Mouse (Mus musculus) frontal cortex, postnatal 25 days (tissue): ENCODE measurements around the gene Slmap.

Experiments used
- DNase-seq, 2 experiments: peaks; one replicate each; pipeline ENCODE4 v3.0.0; 2022; ENCODE audit warnings: low spot score in 2 of 2

Slmap gene

DNA sequence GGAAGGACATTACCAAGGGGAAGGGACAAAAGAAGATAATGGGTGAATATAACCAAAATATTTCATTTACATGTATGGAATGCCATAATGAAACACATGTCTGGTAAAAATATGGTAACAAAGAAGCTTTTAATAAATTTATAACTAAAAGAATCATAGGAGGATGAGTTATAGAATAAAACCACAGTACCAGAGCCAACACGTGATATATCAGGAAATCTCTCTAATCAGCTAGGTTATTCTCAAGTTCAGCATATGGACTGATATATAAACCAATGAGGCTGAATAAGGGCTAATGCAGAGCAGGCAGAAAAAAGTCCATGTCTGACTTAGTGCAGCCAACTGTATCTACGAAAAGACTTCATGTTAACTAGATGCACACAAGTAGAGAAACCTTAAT lies 58.3 kb downstream of the Slmap start:
- DNase-seq, result no peak

DNA sequence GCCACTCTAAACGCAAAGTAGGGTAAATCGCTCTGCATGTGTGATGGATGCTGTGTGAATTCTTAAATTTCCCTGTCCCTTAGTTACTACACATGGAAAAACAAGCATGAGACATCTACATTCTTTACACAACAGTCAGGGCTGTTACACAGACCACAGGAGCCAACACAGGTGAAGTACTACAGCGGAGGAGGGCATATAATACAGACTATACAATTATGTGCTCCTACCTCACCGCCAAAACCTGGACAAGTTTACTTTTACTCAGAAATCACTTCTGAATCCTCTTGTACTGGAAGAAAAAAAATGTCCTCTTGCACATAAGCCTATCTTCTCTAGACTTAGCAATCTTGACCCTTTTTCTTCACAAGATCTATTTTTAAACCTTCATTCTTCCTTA lies 66.8 kb downstream of the Slmap start:
- DNase-seq, result no peak

DNA sequence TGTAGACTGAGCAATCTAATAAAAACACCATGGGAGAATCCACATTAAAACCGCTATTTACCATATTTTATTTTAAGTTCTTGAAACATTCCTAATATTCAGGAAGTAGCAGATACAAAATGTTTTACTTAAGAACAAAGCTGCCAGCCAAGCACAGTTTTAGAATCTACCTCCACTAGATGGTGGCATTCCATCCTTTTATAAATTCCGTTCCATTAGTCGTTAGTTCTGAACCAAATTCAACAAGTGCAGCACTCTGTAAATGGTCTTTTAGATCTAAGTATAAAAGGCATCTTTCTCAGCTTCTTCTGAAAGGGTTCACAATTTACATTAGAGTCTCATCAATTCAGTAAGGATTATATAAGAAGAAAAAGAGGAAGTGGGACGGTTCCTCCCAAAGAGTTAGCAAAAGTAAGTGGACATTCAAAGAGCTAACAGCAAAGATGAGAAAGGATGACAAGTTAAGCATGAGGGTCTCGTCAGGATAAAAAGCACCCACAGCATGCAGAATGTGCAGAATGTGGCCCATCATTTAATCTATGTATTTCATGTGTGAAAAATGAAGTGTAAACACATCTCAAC lies 68.1 kb downstream of the Slmap start:
- DNase-seq, result no peak

DNA sequence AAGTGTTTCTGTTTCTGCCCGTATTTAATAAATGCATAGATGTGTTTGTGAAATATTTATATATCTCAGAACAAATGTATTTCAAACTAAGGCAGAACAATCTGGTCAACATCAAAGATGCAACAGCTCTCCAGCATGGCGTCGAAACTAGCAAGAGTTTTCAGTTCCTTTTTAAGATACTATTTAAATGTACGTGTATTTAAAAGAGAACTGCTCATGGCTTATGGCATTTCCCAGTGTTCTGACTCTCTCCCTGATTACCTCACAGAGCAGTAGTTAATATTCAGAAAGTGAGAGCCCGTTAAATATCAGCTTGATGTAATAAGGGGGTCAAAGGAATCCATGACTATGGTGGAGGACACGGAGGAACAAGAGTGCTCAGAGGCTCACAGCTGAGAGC lies 68.8 kb downstream of the Slmap start:
- no peak for DNase-seq

DNA sequence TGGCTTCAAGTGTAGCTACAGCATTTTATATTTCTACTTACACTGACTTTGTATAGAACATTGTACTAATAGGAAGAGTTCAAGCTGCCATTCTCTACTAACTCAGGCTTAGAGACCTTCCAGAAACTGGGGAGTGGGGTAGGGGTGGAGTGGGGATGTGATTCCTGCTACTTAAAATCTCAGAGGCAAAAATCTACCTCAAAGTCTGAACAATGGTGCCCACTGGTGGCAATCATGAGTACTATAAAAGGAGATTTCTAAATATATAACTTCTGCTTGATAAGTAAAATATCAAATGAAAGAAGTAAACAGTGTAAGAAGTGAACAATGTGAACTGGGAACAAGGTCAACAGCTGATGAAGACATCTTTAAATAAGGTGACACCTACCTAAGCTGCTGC lies 75.2 kb downstream of the Slmap start:
- no peak for DNase-seq

DNA sequence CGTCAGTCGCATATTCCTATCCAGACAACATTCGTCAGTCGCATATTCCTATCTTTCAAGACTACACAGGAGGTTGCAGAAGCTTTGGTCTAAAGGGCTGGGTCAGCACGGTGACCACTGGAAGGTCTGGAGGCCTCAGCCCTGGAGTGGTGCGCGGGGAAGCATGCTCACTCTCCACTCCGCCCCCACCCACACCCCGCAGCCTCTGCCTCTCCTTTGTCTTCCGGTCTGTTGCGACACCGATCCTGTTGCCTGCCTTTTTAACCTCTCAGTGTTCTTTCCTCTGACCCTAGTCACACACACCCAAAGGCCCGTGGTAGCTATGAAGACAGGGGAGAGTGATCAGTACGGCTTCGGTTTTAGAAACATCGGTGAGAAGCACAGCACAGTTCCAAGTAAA lies 79.9 kb downstream of the Slmap start:
- no peak for DNase-seq

DNA sequence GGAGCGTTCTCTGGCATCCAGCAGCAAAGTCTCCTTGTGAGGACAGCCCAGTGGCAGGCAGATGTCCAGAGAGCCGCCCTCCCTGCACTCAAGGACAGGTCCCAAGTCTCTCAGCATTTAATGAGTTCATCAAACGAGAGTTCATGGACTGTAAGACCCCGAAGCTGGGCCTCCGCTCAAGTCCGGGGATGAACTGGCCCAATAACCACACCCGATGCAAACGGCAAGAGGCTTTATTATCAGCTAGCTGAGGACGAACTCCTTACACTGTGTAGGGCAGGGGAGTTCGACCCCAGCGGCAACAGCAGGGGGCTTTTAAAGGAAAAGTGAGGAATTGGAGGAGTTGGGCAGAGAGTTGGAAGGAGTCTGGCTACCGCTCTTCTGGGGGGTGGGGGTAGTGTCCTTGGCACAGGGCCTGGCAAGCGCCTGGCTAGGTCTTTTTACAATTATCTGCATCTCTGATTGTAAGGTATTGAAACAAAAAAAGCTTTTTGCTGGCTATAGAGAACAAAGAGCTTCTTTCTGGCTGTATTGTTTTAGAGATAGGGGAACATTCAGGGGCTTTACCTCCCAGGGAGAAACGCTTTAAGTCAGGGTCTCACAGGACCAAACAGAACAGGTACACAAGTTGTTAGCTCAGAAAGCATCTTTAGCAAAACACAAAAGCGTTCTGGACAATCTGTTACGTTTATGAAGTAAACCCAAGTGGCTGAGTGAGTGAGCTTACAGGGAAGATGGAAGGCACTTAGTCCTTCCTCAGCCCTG lies 84.5 kb downstream of the Slmap start:
- no peak for DNase-seq

DNA sequence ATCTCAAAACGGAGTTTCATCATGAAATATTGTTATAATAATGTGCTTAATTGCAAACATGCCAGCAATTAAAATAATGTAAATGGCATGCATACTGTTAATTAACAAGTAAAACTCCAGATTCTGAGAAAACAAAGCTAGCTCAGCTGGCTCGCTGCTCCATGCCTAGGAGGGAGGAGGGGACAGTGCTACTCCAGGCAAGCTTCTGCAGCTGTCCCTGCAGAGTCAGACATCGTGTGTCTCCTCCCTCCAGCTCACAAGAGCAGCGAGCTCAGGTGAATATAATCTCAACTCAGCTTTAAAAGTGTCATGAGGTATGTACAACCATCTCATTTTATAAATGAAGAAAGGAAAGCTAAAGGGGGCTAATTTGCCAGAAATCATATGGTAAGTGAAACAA lies 86.2 kb downstream of the Slmap start:
- DNase-seq, result no peak

DNA sequence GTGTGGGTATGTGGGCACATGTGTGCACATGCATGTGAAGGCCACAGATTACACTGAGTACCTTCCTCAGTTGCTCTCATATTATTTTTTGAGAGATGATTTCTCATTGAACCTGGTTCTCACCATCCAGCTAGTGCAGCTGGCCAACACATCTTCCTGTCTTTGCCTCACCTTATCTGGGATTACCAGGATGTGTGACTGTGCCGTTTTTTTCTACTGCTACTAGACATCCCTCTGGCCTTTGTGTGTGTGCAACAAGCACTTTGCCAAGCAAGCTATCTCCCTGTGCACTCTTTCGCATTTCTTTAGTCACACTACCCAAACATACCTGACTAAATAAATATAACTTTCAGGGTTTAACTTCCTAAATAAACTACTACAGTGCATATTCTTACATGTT lies 87.5 kb downstream of the Slmap start:
- no peak for DNase-seq

DNA sequence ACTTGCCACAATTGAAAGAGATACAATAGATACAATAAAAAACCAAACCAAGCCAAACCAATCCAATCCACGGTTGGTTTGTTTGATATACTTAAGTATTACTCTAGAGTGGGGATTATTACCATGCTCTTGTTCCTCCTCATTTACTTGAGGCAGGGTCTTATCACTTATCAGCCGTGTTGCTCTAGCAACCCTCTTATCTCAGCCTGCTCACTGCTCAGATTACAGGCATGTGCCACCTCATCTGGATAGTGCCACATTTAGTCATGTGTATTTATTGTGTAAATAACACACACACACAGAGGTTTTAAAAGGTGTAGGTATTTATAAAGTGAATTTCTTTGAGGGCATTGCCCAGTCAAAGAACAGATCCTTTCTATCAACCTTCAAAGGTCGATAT lies 88.2 kb downstream of the Slmap start:
- no peak for DNase-seq

DNA sequence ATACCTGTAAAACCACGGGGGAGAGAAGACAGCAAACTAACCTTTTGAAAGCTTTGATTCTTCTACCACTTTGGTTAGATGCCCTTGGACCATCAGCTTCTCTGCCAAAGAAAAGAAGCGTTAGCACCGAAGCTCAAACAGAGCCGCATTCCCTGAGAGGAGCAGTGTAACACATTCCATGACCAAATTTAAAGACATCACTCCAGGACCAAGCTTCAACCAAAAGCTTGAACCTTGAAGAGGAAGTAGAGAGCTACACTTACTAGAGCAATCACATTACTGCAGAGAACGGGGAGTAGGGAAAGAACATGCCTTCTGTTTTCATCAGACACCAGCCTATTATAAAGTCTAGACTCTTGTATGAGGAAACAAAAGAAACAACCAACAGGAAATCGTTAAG lies 92.2 kb downstream of the Slmap start:
- DNase-seq, result no peak

DNA sequence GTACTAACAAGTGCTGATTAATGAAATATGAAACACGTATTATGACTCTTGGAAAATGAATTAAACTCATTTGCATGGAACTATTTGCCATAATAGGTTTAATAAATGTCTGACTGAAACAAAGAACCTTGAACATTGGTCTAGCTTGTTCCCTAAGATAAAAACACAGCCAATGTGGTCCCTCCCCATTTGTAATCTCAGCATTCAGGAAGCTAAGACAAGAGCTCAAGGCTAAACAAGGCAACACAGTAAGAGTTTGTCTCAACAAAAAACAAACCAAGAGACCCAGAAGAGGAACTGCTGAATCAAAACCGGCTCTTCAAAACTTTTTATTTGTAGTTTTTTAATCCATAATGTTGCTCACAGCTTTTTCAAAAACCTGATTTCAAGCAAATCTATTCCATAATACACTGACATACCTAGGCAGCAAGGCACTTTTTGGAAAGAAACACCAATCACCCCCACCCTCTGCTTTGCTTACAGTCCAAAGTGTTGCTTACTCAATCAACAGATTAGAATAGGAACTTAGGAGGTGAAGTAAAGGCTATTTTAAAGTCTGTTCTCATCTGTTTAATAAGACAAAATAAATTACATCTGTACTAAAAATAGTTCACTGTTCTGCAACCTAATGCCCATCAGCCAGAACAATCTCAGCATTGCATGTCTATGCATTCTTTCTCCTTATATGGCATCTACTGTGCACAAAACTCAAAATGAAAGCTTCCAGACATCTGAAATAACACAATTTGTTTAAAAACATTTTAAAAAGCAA lies 93.5 kb downstream of the Slmap start:
- DNase-seq, result no peak

DNA sequence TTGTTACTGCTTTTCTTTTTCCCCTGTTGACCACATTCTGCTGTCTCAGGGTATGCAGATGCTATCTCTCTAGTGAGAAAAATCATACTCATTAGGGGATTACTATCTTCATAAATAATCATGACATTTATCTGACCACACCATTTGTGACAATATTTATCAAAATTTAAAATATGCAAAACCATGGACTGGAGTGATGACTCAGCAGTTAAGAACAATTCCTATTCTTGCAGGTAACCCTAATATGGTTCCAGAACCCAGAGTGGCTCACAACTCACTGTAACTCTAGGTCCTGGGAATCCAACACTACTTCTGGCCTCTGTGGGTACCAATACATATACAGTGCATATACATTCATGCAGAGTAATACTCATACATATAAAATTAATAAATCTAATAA lies 94.7 kb downstream of the Slmap start:
- DNase-seq, result no peak

DNA sequence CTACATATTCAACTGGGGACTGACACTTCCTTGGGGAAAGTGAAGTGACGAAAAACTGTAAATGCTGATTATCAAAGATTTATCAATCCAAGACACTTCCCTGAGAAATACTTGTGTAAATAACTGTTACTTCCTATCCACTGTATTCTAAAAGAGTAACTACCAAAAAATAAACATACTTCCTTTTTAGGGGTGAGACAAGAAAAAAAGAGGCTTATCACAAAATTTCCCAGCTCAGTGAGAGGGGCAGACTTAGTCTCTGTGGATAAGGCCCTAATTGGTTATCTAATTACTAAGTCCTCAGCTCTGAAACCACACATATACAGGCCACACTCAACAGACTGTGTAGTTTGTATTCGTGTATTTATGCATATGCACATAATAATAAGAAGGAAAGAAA lies 97.0 kb downstream of the Slmap start:
- no peak for DNase-seq

DNA sequence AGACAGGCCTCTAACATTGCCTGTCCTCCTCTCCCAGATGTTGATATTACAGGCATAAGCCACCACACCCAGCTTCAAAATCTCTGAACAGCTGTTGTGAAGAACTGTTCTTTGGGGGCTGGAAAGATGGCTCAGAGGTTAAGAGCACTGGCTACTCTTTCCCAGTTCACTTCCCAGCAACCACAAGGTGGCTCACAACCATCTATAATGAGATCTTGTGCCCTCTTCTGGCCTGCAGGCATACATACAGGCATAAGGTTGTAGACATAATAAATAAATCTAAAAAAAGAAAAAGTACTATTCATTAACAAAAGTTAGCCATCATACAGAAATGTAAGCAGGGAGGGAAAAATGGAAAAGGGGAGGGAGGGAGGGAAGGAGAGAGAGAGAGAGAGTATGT lies 98.4 kb downstream of the Slmap start:
- no peak for DNase-seq

DNA sequence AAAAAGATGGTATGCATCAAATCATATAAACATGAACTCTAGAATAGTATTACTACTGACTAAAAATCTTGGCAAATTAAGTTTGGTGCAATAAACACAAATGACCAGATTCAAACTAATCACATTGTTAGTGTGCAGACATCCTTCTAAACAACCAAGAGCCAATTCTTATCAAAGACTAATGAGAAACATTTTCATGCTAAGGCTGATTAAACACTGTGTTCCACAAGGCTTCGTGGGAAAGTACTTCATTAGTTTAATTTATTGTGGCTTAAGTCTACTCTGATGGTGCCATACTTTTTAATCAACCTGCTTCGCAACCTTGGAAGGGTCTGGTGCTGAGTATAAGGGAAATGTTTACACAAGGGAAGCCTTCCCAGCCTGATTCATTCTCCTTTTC lies 102.4 kb downstream of the Slmap start:
- no peak for DNase-seq

DNA sequence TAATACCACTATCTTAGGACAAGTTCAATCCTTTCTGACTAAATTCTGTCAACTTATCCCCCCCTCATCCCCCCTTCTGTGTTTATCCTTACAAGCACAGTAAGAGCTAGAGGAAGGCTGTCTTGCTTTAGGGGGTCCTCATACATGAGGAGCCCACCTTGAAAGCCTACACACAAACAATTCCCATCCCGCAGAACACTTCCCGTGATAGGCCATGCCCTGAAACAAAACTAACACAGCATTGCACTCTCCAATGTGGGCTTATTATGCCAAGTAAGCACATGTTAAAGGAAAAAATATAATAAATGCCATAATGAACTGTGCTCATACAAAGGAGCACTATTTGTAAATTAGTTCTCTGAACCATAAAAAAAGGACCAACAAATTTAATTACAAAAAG lies 102.8 kb downstream of the Slmap start:
- no peak for DNase-seq

DNA sequence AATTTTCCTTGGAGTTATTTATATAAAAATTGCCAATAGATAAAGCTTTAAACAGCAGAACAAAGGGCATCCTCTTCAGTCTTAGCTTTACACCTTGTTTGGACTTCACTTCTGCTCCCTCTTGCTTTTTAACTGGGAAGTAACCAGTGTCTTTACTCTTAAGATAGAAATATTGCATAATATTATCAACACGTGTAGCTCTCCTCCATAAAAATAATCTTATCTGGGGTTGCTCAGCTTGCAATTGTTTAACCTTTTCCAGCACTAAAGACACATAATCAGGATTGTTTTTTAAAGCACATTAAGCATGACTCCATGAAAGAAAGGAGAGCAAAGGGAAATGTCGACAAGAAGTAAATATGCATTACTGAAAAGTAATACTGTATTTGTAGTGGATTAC lies 114.5 kb downstream of the Slmap start:
- DNase-seq, result no peak

DNA sequence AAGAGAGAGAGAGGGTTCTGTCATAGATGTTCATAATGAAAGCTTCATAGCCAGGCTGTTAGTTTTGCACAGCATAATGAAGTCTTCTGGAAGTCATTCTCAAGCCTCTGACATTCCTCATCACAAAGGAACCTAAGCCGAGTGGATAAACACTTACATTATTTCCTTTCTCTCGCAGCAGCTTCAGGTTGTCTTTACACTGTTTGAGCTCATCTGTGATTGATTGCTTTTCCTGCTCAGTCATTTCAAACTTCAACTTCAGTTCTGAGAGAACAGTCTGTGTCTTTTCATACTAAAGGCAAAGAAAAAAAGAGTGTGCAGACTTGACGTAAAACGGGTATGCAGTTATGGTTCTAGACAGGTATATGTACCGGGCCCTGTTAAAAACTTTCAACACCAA lies 116.8 kb downstream of the Slmap start:
- no peak for DNase-seq

DNA sequence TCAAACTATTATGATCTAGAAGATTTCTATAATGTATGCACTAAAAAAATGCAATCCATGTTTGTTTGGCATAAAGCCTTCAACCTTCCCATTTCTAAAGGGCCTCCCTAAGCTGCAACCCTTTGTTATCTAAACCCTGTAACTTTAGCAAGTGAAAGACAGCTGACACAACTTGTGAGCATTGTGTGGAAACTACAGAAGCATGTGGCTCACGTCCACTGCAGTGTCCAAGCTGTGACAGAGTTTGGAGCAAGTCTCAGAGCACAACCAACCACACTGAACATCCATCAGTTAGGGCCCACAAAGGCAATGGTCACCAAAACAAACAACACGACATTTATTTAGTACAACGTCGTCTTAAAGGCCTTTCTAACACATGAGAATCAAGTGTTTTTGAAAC lies 117.6 kb downstream of the Slmap start:
- DNase-seq, result no peak

DNA sequence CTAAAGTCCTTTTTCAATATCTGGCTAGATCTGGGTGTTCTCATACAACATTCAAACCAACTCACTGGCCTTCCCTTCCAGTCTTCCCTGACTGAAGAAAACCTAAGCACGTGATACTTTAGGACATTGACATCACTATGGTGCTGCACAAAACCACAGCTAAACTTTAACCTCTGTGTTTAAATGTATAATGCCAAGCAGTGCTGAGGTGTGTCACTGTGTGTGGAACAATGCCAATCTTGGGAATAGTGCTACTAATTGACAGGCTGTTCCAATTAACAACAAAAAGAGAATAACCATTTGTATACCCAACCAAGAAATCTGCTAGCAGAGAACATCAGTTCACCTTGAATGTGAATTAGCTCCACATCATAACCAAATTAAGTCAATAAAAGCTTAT lies 121.2 kb downstream of the Slmap start:
- no peak for DNase-seq

DNA sequence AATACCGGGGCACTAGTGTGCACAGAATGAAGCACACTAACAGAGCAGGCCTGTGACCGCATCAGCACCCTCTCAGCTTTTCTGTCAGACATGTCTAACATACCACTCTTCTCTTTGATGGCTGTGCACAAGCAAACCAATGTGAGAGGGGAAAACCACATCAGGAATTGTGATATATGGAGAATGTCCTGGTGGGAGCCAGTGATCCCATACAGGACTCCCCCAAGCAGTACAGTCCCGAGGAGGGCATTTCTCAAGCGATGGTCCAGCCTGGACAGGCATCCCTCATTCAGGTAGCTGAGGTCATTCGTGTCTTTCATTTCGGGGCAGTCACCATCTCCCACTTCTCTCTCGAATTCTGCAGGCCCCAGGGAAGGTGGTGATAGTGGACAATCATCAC lies 128.0 kb downstream of the Slmap start:
- DNase-seq, result no peak

DNA sequence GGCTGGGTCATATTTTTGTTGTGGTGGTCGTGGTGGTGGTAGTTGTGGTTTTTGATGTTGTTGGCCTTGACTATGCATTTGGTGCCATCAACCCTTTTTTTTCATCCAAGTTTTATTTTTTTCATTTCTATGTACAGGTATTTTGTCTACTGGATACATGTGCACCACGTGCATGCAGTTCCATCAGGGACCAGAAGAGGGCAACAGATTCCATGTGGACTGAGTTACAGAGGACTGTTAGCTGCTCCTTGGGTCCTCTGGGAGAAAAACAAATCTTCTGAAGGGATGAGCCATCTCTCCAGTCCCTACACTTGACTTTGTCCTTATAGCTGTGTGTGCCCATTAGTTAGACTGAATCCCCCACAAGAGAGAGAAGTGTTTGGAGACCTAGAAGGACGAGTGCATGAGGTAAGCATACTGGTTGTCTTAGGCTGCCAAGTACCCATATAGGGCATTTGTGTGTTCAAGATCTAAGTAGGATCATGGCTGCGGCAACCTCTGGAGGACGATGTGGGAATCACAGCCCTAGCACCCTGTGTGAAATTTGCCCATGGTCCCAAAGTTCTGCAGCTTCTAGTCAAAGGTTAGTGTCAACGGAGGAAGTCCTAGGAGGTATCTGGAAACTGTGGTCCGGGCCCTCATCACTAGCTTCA lies 136.1 kb downstream of the Slmap start:
- no peak for DNase-seq
